Mouse (Mus musculus): ENCODE measurements around the gene Cst11. TPM values are rescaled to one million over a fixed set of nuclear protein-coding genes. Genes with fewer than 3 reads are reported as not detected.
"Not testable (repeated sequence)": the region's sequence is repeated elsewhere in the genome, so short reads cannot be mapped to it uniquely, and the experiment has no call there.

Cst11 gene
- not detected for total RNA-seq (2022)

- not testable (repeated sequence) for DNase-seq (ENCODE audit: low spot score in 2 of 2)
Observed at GRCm38 (mm10) chr2:148771397-148771796, at the start of gene Cst11. TSS of gene Cst11 (minus strand) at chr2:148771497.

- DNase-seq (ENCODE audit: low spot score in 2 of 2) = no peak
Observed at GRCm38 (mm10) chr2:148819909-148820308, 48.6 kb upstream of the Cst11 start, which contains the start of gene Cst13. TSS of gene Cst13 (plus strand) at chr2:148820081.

- no peak for DNase-seq (ENCODE audit: low spot score in 2 of 2)
Observed at GRCm38 (mm10) chr2:148806696-148807095, 35.4 kb upstream of the Cst11 start.

GRCm38 (mm10) chr2:148801491-148801921 lies 30.2 kb upstream of the Cst11 start:
- no peak for DNase-seq (ENCODE audit: low spot score in 2 of 2)

- DNase-seq (ENCODE audit: low spot score in 2 of 2) = no peak
Observed at GRCm38 (mm10) chr2:148798485-148798884, 27.2 kb upstream of the Cst11 start, which contains the start of gene Cst8. TSS of gene Cst8 (plus strand) at chr2:148798785.

- no peak for DNase-seq (ENCODE audit: low spot score in 2 of 2)
Observed at GRCm38 (mm10) chr2:148789142-148789541, 17.8 kb upstream of the Cst11 start, which contains the start of gene Cst12. TSS of gene Cst12 (plus strand) at chr2:148789361.

GRCm38 (mm10) chr2:148781709-148782108 lies 10.4 kb upstream of the Cst11 start, which contains the start of gene 8030411F24Rik:
TSS of gene 8030411F24Rik (plus strand) at chr2:148782009.
- no peak for DNase-seq (ENCODE audit: low spot score in 2 of 2)

GRCm38 (mm10) chr2:148763648-148764388 lies 7.5 kb downstream of the Cst11 start:
- DNase-seq (ENCODE audit: low spot score in 2 of 2) = no peak

- no peak for DNase-seq (ENCODE audit: low spot score in 2 of 2)
Observed at GRCm38 (mm10) chr2:148754310-148754846, 16.9 kb downstream of the Cst11 start.

GRCm38 (mm10) chr2:148751893-148752813 lies 19.1 kb downstream of the Cst11 start:
- peak; percentile 45 to 51 for DNase-seq (ENCODE audit: low spot score in 2 of 2)

GRCm38 (mm10) chr2:148750058-148750457 lies 21.2 kb downstream of the Cst11 start, which contains the start of gene Cstl1:
TSS of gene Cstl1 (plus strand) at chr2:148750358.
- no peak for DNase-seq (ENCODE audit: low spot score in 2 of 2)

- no peak for DNase-seq (ENCODE audit: low spot score in 2 of 2)
Observed at GRCm38 (mm10) chr2:148743846-148744407, 27.4 kb downstream of the Cst11 start.

- DNase-seq (ENCODE audit: low spot score in 2 of 2) = peak in 1 of 2 experiments; percentile 77
Observed at GRCm38 (mm10) chr2:148743001-148743400, 28.3 kb downstream of the Cst11 start.

GRCm38 (mm10) chr2:148732327-148733000 lies 38.8 kb downstream of the Cst11 start, which contains the start of gene Napb:
TSS of gene Napb (minus strand) at chr2:148732467.
- peak; percentile 86 to 96 for DNase-seq (ENCODE audit: low spot score in 2 of 2)

- DNase-seq (ENCODE audit: low spot score in 2 of 2) = peak in 1 of 2 experiments; percentile 20
Observed at GRCm38 (mm10) chr2:148731614-148732326, 39.5 kb downstream of the Cst11 start.

GRCm38 (mm10) chr2:148719271-148719995 lies 51.9 kb downstream of the Cst11 start:
- no peak for DNase-seq (ENCODE audit: low spot score in 2 of 2)
